Mouse (Mus musculus) neural tube, embryonic 14.5 days (tissue): ENCODE results near the gene Tshz2. TPM values are rescaled to one million over a fixed set of nuclear protein-coding genes. Genes with fewer than 3 reads are reported as not detected.

Experiments used
- ATAC-seq: fragments of 200-750 bp; cut with Nextera tagmentation; 2 replicates; pipeline ENCODE4 v1.8.0; 2017; ENCODE audit warnings: low read depth, mild to moderate bottlenecking, moderate TSS enrichment, moderate library complexity
- H3K27ac ChIP-seq: fragments of 300-500 bp; sonication (generic); 2 replicates; pipeline ENCODE4 v1.5.1; 2014; ENCODE audit warnings: low read depth, mild to moderate bottlenecking, control low read depth, low read length, moderate library complexity, mixed read lengths
- H3K27me3 ChIP-seq: fragments of 300-500 bp; sonication (generic); 2 replicates; pipeline ENCODE4 v1.6.1; 2014; ENCODE audit warnings: low read length; ENCODE audit not compliant: control insufficient read depth, insufficient read depth
- H3K36me3 ChIP-seq: fragments of 300-500 bp; sonication (generic); 2 replicates; pipeline ENCODE4 v1.6.1; 2014; ENCODE audit warnings: low read length, mixed read lengths; ENCODE audit not compliant: control insufficient read depth, insufficient read depth
- H3K4me1 ChIP-seq: fragments of 300-500 bp; sonication (generic); 2 replicates; pipeline ENCODE4 v1.6.1; 2014; ENCODE audit warnings: low read length; ENCODE audit not compliant: control insufficient read depth, insufficient read depth
- H3K4me2 ChIP-seq: fragments of 300-500 bp; sonication (generic); 2 replicates; pipeline ENCODE4 v1.6.1; 2014; ENCODE audit warnings: mild to moderate bottlenecking, low read depth, low read length, control low read depth
- H3K4me3 ChIP-seq: fragments of 300-500 bp; sonication (generic); 2 replicates; pipeline ENCODE4 v1.5.1; 2014; ENCODE audit warnings: low read depth, low read length, control low read depth, mixed read lengths
- H3K9ac ChIP-seq: fragments of 300-500 bp; sonication (generic); replicated peaks from 2 replicates; pipeline ENCODE4 v1.6.1; 2014; ENCODE audit warnings: low read depth, mild to moderate bottlenecking, control low read depth, low read length, mixed read lengths
- H3K9me3 ChIP-seq: fragments of 300-500 bp; sonication (generic); 2 replicates; pipeline ENCODE4 v1.6.1; 2016; ENCODE audit warnings: low read length; ENCODE audit not compliant: control insufficient read depth
- WGBS: fragments of 180-500 bp; shearing (Covaris S2); extraction: QIAGEN DNeasy Blood & Tissue Kit; methylation state at CpG from one replicate; pipeline ENCODE4 v1.1.7; 2014; 5-methylcytosine and 5-hydroxymethylcytosine counted together
- polyA plus RNA-seq: library from polyadenylated mRNA; unstranded; fragments of >200 nt; fragmentation: Nextera tagmentation; extraction: Ambion mirVana; gene quantifications from 2 replicates; pipeline ENCODE4 v1.2.1, GENCODE M21; 2014

The Tshz2 gene
- polyA plus RNA-seq, 1 experiment from 2014 or later, result 54.5 TPM

GRCm38 (mm10) chr2:170033219-170033618, 400.4 kb downstream of the Tshz2 start:
- no peak overlapping the region for H3K27ac ChIP-seq
- ATAC-seq, result no peak
- H3K4me2 ChIP-seq, result no peak overlapping the region
- no peak overlapping the region for H3K9ac ChIP-seq
- H3K4me1 ChIP-seq, result peaks cover 4% of the 10 kb centered on the region; the same call in 1 of the 2 replicates
- WGBS, result 82% methylated on average over 5 of the region's 5 CpGs
- no peaks in the 10 kb centered on the region for H3K27me3 ChIP-seq
- H3K9me3 ChIP-seq, result no peaks in the 10 kb centered on the region
- no peaks in the 10 kb centered on the region for H3K36me3 ChIP-seq
- no peak overlapping the region for H3K4me3 ChIP-seq

GRCm38 (mm10) chr2:170034794-170035193, 402.0 kb downstream of the Tshz2 start:
- Histone ChIP-seq H3K9me3 (no peaks in the 10 kb centered on the region), H3K27ac (no peak overlapping the region), H3K27me3 (no peaks in the 10 kb centered on the region), H3K9ac (no peak overlapping the region), H3K36me3 (no peaks in the 10 kb centered on the region), H3K4me1 (peaks cover 4% of the 10 kb centered on the region; the same call in 1 of the 2 replicates), H3K4me2 (no peak overlapping the region), H3K4me3 (no peak overlapping the region)
- 95% methylated on average over 11 of the region's 11 CpGs for WGBS
- ATAC-seq, result no peak

GRCm38 (mm10) chr2:170036791-170037241, 404.0 kb downstream of the Tshz2 start:
- peak; percentile 56; the same call in 1 of the 2 replicates for ATAC-seq

GRCm38 (mm10) chr2:170037346-170037745, 404.5 kb downstream of the Tshz2 start:
- Histone ChIP-seq H3K36me3 (no peaks in the 10 kb centered on the region), H3K27ac (peak overlapping the region; percentile 28; the same call in 1 of the 2 replicates), H3K4me3 (no peak overlapping the region), H3K9me3 (no peaks in the 10 kb centered on the region), H3K4me1 (peaks cover 4% of the 10 kb centered on the region; the same call in 1 of the 2 replicates), H3K9ac (no peak overlapping the region), H3K27me3 (no peaks in the 10 kb centered on the region), H3K4me2 (peak overlapping the region; percentile 22; the same call in 1 of the 2 replicates)
- peak; percentile 61; the same call in 1 of the 2 replicates for ATAC-seq
- WGBS, result 43% methylated on average over 13 of the region's 13 CpGs

More at GRCm38 (mm10) chr2:170036791-170037241, 404.0 kb downstream of the Tshz2 start:
- H3K36me3 ChIP-seq, result no peaks in the 10 kb centered on the region
- WGBS, result 15% methylated on average over 11 of the region's 11 CpGs
- H3K27me3 ChIP-seq, result no peaks in the 10 kb centered on the region
- peaks cover 4% of the 10 kb centered on the region; the same call in 1 of the 2 replicates for H3K4me1 ChIP-seq
- no peak overlapping the region for H3K9ac ChIP-seq
- no peak overlapping the region for H3K4me3 ChIP-seq
- peak overlapping the region; percentile 22 for H3K4me2 ChIP-seq
- peak overlapping the region; percentile 16; the same call in 1 of the 2 replicates for H3K27ac ChIP-seq
- H3K9me3 ChIP-seq, result no peaks in the 10 kb centered on the region

GRCm38 (mm10) chr2:170039772-170040171, 407.0 kb downstream of the Tshz2 start:
- Histone ChIP-seq H3K4me1 (peaks cover 4% of the 10 kb centered on the region; the same call in 1 of the 2 replicates), H3K36me3 (no peaks in the 10 kb centered on the region), H3K27me3 (no peaks in the 10 kb centered on the region), H3K9ac (no peak overlapping the region), H3K4me2 (no peak overlapping the region), H3K27ac (no peak overlapping the region), H3K4me3 (no peak overlapping the region), H3K9me3 (no peaks in the 10 kb centered on the region)
- 26% methylated on average over 14 of the region's 14 CpGs for WGBS
- ATAC-seq, result no peak

- 57% methylated on average over 9 of the region's 9 CpGs for WGBS
- Histone ChIP-seq H3K4me1 (peaks cover 4% of the 10 kb centered on the region; the same call in 1 of the 2 replicates), H3K27me3 (no peaks in the 10 kb centered on the region), H3K4me3 (no peak overlapping the region), H3K36me3 (no peaks in the 10 kb centered on the region), H3K9ac (no peak overlapping the region), H3K9me3 (no peaks in the 10 kb centered on the region), H3K4me2 (no peak overlapping the region), H3K27ac (no peak overlapping the region)
- no peak for ATAC-seq
Observed at GRCm38 (mm10) chr2:170041101-170041500, 408.3 kb downstream of the Tshz2 start.

GRCm38 (mm10) chr2:170042471-170043213, 409.8 kb downstream of the Tshz2 start:
- no peak for ATAC-seq
- 82% methylated on average over 12 of the region's 12 CpGs for WGBS
- Histone ChIP-seq H3K27me3 (no peaks in the 10 kb centered on the region), H3K9me3 (no peaks in the 10 kb centered on the region), H3K9ac (no peak overlapping the region), H3K36me3 (no peaks in the 10 kb centered on the region), H3K27ac (no peak overlapping the region), H3K4me2 (no peak overlapping the region), H3K4me1 (no peaks in the 10 kb centered on the region; the same call in 1 of the 2 replicates), H3K4me3 (no peak overlapping the region)

- Histone ChIP-seq H3K4me2 (no peak overlapping the region), H3K27ac (no peak overlapping the region), H3K27me3 (no peaks in the 10 kb centered on the region), H3K36me3 (no peaks in the 10 kb centered on the region), H3K4me1 (no peaks in the 10 kb centered on the region; the same call in 1 of the 2 replicates), H3K9ac (no peak overlapping the region), H3K4me3 (no peak overlapping the region), H3K9me3 (no peaks in the 10 kb centered on the region)
- 79% methylated on average over 8 of the region's 10 CpGs for WGBS
- no peak for ATAC-seq
Observed at GRCm38 (mm10) chr2:170043290-170043689, 410.5 kb downstream of the Tshz2 start.

- Histone ChIP-seq H3K4me1 (no peaks in the 10 kb centered on the region), H3K27me3 (no peaks in the 10 kb centered on the region), H3K27ac (no peak overlapping the region), H3K4me2 (no peak overlapping the region), H3K9ac (no peak overlapping the region), H3K4me3 (no peak overlapping the region), H3K36me3 (no peaks in the 10 kb centered on the region), H3K9me3 (no peaks in the 10 kb centered on the region)
- 83% methylated on average over 11 of the region's 11 CpGs for WGBS
- ATAC-seq, result no peak
Observed at GRCm38 (mm10) chr2:170045896-170046295, 413.1 kb downstream of the Tshz2 start.
